Mouse (Mus musculus) CH12.LX (cell line): ENCODE data around the gene Mgll. TPM values are rescaled to one million over a fixed set of nuclear protein-coding genes. Genes with fewer than 3 reads are reported as not detected.
A peak's percentile ranks its signal among the peaks of the same experiment; 100 is the strongest.

ENCODE experiments used
- DNase-seq: peaks from one replicate; pipeline ENCODE4 v3.0.0-alpha.2; 2013; ENCODE audit errors: extremely low read depth
- H3K27ac ChIP-seq: 2 replicates; pipeline ENCODE4 v1.5.1; 2012; ENCODE audit warnings: low read depth, mild to moderate bottlenecking, control low read depth, moderate library complexity; ENCODE audit not compliant: insufficient read depth
- H3K27me3 ChIP-seq: replicated peaks from 2 replicates; pipeline ENCODE3; 2012; ENCODE audit warnings: inconsistent platforms
- H3K36me3 ChIP-seq, 2 experiments: replicated peaks in 1 of 2; 2 replicates each; pipeline versions ENCODE3 to v1.6.1; 2012; ENCODE audit warnings: inconsistent platforms in 1 of 2, low read length in 1 of 2, mild to moderate bottlenecking in 1 of 2, mixed read lengths in 1 of 2, moderate library complexity in 1 of 2; ENCODE audit not compliant: control insufficient read depth in 1 of 2, insufficient read depth in 1 of 2
- H3K4me1 ChIP-seq, 2 experiments: 2 replicates each; pipeline ENCODE4 v1.6.1; 2012; ENCODE audit warnings: inconsistent platforms in 1 of 2, moderate library complexity in 1 of 2; ENCODE audit not compliant: insufficient read depth in 2 of 2, control insufficient read depth in 1 of 2
- H3K4me2 ChIP-seq: 2 replicates; pipeline ENCODE4 v1.6.1; 2012; ENCODE audit warnings: low read depth, mild to moderate bottlenecking, control low read depth; ENCODE audit not compliant: poor library complexity, insufficient read depth, severe bottlenecking
- H3K4me3 ChIP-seq, 3 experiments: fragments of 150-350 bp in 1 of 3; sonication (generic) in 1 of 3; replicated peaks in 1 of 3; 2 replicates each; pipeline versions ENCODE3 to v1.5.1; 2011 to 2012; ENCODE audit warnings: low read depth in 2 of 3, low read length in 2 of 3, mild to moderate bottlenecking in 2 of 3, moderate library complexity in 2 of 3, control low read depth in 1 of 3, improper control_type of control experiment in 1 of 3, inconsistent platforms in 1 of 3, mixed read lengths in 1 of 3; ENCODE audit not compliant: poor library complexity in 1 of 3
- H3K79me2 ChIP-seq: replicated peaks from 2 replicates; pipeline ENCODE4 v1.6.1; 2012; ENCODE audit warnings: mild to moderate bottlenecking, moderate library complexity; ENCODE audit not compliant: control insufficient read depth, poor library complexity, insufficient read depth, severe bottlenecking; ENCODE audit errors: extremely low read depth
- H3K9ac ChIP-seq: 2 replicates; pipeline ENCODE4 v1.6.1; 2012; ENCODE audit warnings: low read depth, mild to moderate bottlenecking, control low read depth, moderate library complexity; ENCODE audit not compliant: insufficient read depth
- H3K9me3 ChIP-seq: replicated peaks from 2 replicates; pipeline ENCODE3; 2012; ENCODE audit warnings: low read length, inconsistent platforms, mixed read lengths
- BHLHE40 ChIP-seq: IDR thresholded peaks from 2 replicates; pipeline ENCODE4 v1.6.1; 2011; ENCODE audit warnings: mild to moderate bottlenecking, low read depth, low read length, improper control_type of control experiment
- CHD2 ChIP-seq: IDR thresholded peaks from 2 replicates; pipeline ENCODE4 v1.6.1; 2011; ENCODE audit warnings: low read length, improper control_type of control experiment
- CTCF ChIP-seq, 2 experiments: IDR thresholded peaks in 1 of 2; conservative IDR thresholded peaks in 1 of 2; 2 replicates each; pipeline ENCODE4 v1.5.1; 2011 to 2012; ENCODE audit warnings: low read depth in 2 of 2, low read length in 2 of 2, improper control_type of control experiment in 1 of 2, inconsistent platforms in 1 of 2, mild to moderate bottlenecking in 1 of 2, moderate library complexity in 1 of 2
- E2F4 ChIP-seq: IDR thresholded peaks from 2 replicates; pipeline ENCODE4 v1.6.1; 2011; ENCODE audit warnings: low read depth, low read length, improper control_type of control experiment; ENCODE audit not compliant: insufficient replicate concordance
- ELF1 ChIP-seq: IDR thresholded peaks from 2 replicates; pipeline ENCODE4 v1.6.1; 2014; ENCODE audit warnings: low read depth, mild to moderate bottlenecking, inconsistent platforms, low read length, improper control_type of control experiment
- GABPA ChIP-seq: IDR thresholded peaks from 2 replicates; pipeline ENCODE4 v1.6.1; 2012; ENCODE audit warnings: low read depth, low read length, improper control_type of control experiment, inconsistent platforms; ENCODE audit not compliant: insufficient replicate concordance
- HCFC1 ChIP-seq: IDR thresholded peaks from 2 replicates; pipeline ENCODE4 v1.6.1; 2012; ENCODE audit warnings: low read depth, mild to moderate bottlenecking, inconsistent platforms, low read length, improper control_type of control experiment
- IRF4 ChIP-seq: IDR thresholded peaks from 2 replicates; pipeline ENCODE4 v1.6.1; 2014; ENCODE audit warnings: low read depth, mild to moderate bottlenecking, inconsistent platforms, low read length, improper control_type of control experiment
- JUND ChIP-seq: conservative IDR thresholded peaks from 2 replicates; pipeline ENCODE4 v1.6.1; 2011; ENCODE audit warnings: low read depth, low read length, improper control_type of control experiment
- MAZ ChIP-seq: IDR thresholded peaks from 2 replicates; pipeline ENCODE4 v1.6.1; 2012; ENCODE audit warnings: low read depth, mild to moderate bottlenecking, inconsistent platforms, low read length, improper control_type of control experiment, moderate library complexity
- MEF2A ChIP-seq: IDR thresholded peaks from 2 replicates; pipeline ENCODE4 v1.6.1; 2014; ENCODE audit warnings: low read depth, mild to moderate bottlenecking, inconsistent platforms, low read length, improper control_type of control experiment, borderline replicate concordance
- MYC ChIP-seq: IDR thresholded peaks from 2 replicates; pipeline ENCODE4 v1.6.1; 2011; ENCODE audit warnings: low read depth, mild to moderate bottlenecking, improper control_type of control experiment, low read length
- NELFE ChIP-seq: IDR thresholded peaks from 2 replicates; pipeline ENCODE4 v1.6.1; 2011; ENCODE audit warnings: low read depth, low read length, improper control_type of control experiment
- RAD21 ChIP-seq: IDR thresholded peaks from 2 replicates; pipeline ENCODE4 v1.6.1; 2011; ENCODE audit warnings: low read depth, mild to moderate bottlenecking, low read length, improper control_type of control experiment, moderate library complexity
- SIN3A ChIP-seq: IDR thresholded peaks from 2 replicates; pipeline ENCODE4 v1.6.1; 2012; ENCODE audit warnings: low read length, improper control_type of control experiment, inconsistent platforms
- SMC3 ChIP-seq: IDR thresholded peaks from 2 replicates; pipeline ENCODE4 v1.6.1; 2011; ENCODE audit warnings: low read depth, low read length, improper control_type of control experiment
- TBP ChIP-seq: conservative IDR thresholded peaks from 2 replicates; pipeline ENCODE4 v1.6.1; 2011; ENCODE audit warnings: low read depth, low read length, improper control_type of control experiment
- TCF12 ChIP-seq: IDR thresholded peaks from 2 replicates; pipeline ENCODE4 v1.6.1; 2014; ENCODE audit warnings: low read depth, mild to moderate bottlenecking, inconsistent platforms, low read length, improper control_type of control experiment
- UBTF ChIP-seq: IDR thresholded peaks from 2 replicates; pipeline ENCODE4 v1.6.1; 2012; ENCODE audit warnings: low read depth, mild to moderate bottlenecking, inconsistent platforms, low read length, improper control_type of control experiment, moderate library complexity
- USF1 ChIP-seq: IDR thresholded peaks from 2 replicates; pipeline ENCODE4 v1.6.1; 2014; ENCODE audit warnings: low read depth, mild to moderate bottlenecking, inconsistent platforms, low read length, improper control_type of control experiment
- ZNF384 ChIP-seq: IDR thresholded peaks from 2 replicates; pipeline ENCODE4 v1.6.1; 2012; ENCODE audit warnings: low read depth, low read length, improper control_type of control experiment, inconsistent platforms
- dilution Hi-C: fragments of 300-500 bp; cut with MboI; formaldehyde crosslinking; loops from 2 replicates; pipeline ENCODE4 v1.14.3; 2020; ENCODE audit warnings: low sequenced_read_pairs; ENCODE audit not compliant: extremely low pct_unique_long_range_greater_than_20kb, extremely low pct_ligation_motif_present
- in situ Hi-C: fragments of 300-500 bp; cut with MboI; formaldehyde crosslinking; loops from 3 replicates; pipeline ENCODE4 v1.14.3; 2019; ENCODE audit warnings: low sequenced_read_pairs, low pct_ligation_motif_present, low pct_unique_long_range_greater_than_20kb, mixed read lengths
- polyA plus RNA-seq: library from polyadenylated mRNA; unstranded; fragments of >175 nt; gene quantifications from 2 replicates; pipeline ENCODE4 v1.2.1, GENCODE M21; 2012; ENCODE audit warnings: low read depth; ENCODE audit not compliant: insufficient read length
- total RNA-seq, 2 experiments: library from RNA; depleted of rRNA; stranded (reverse); fragments of 300-350 nt in 1 of 2; fragments of >200 nt in 1 of 2; gene quantifications; 2 replicates each; pipeline ENCODE4 v1.2.3; 2012 to 2014

The Mgll gene
- total and polyA plus RNA-seq, 3 experiments: 60.8 to 81.1 (median 76.5) TPM

DNA sequence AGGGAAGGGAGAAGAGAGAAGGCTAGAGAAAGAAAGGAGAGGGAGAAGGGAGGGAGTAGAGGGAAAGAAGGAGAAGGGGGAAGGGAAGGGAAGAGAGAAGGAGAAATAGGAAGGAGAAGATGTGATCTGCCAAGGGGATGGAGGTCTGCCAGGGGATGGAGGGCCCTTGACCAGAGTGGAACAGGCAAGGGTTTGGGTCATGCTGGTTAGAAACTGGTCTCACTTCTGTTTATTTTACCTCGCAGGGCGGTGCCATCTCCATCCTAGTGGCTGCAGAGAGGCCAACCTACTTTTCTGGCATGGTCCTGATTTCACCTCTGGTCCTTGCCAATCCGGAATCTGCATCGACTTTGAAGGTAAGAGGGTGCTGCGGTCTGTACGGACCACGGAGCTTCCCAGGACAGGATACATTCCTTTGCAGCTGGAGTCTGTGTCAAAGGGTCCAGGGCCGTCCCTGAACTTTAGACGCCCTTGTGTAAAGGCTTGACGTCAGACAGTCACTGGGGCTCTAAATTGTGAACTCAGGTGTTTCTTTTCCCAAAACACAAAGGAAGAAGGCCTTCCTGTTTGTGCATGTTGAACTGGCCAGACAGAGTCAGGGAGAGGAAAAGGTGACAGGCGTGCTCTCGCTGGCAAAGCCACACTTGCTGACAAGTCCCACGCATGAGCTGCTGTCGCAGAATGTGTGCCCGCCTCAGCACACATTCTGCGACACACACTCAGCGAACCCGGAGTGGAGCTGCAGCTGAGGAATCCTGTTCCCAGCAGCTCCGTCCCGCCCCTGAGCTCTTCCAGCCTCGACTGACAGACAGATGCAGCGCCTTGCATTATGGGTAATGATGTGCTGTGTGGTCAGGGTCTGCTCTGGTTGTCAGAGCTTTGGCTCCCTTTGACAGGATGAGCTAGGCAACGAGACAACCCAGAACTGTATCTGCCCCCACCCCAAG, 85.2 kb downstream of the Mgll start:
- Histone ChIP-seq H3K4me2 (no peak overlapping the region), H3K79me2 (peaks cover 7% of the 10 kb centered on the region), H3K27me3 (no peaks in the 10 kb centered on the region), H3K9me3 (no peaks in the 10 kb centered on the region), H3K27ac (peak overlapping the region; percentile 21; the same call in 1 of the 2 replicates), H3K9ac (no peak overlapping the region), H3K4me3 (no peak overlapping the region), H3K4me1 (peaks cover 38 to 78% of the 10 kb centered on the region in 2 experiments), H3K36me3 (peaks cover 61 to 90% of the 10 kb centered on the region in 2 experiments)
- in situ Hi-C loops (no loop called here), dilution Hi-C loops (no loop called here)
- no peak for DNase-seq
- no peak for TF ChIP-seq MYC
- no peak for TF ChIP-seq JUND
- TF ChIP-seq ZNF384: no peak
- TF ChIP-seq TCF12: no peak
- no peak for TF ChIP-seq GABPA
- no peak for TF ChIP-seq ELF1
- TF ChIP-seq CHD2: no peak
- no peak for TF ChIP-seq HCFC1

DNA sequence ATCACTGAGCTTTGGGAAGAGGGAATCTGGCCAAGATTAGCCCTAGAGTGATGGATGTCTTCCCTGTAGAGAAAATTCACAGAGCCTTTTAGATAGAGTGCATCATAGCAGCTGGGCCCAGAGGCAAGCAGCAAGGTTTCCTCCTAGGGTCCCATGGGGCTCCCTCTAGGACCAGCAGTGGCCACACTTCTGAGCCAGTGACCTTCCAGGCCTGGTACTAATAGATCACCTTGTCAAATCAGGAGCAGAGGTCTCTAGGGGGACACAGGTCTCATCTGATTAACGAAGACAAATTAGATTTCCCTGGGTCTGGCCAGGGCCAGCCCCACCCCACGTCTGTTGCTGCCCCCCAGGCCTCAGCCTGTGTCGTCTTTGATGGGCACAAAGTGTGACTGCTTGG, 86.1 kb downstream of the Mgll start:
- H3K9me3 ChIP-seq: no peaks in the 10 kb centered on the region
- H3K27ac ChIP-seq: peak overlapping the region; percentile 35; the same call in 1 of the 2 replicates
- DNase-seq: no peak
- TF ChIP-seq USF1 (no peak), CTCF (conservative IDR thresholded peaks at IDR 0.05 in 1 of 2, IDR thresholded peaks at IDR 0.05 in 1 of 2; ENCODE audit: low read depth in 2 of 2, low read length in 2 of 2) (no peak), NELFE (no peak), TBP (no peak), TCF12 (no peak), IRF4 (no peak), GABPA (no peak), HCFC1 (no peak), MYC (no peak), ELF1 (no peak), SMC3 (no peak), MEF2A (no peak), SIN3A (no peak), E2F4 (no peak), MAZ (no peak), BHLHE40 (no peak), RAD21 (no peak), UBTF (no peak)
- in situ Hi-C loops: no loop called here
- H3K36me3 ChIP-seq: peaks cover 67 to 93% of the 10 kb centered on the region in 2 experiments
- H3K4me3 ChIP-seq: no peak overlapping the region
- peaks cover 41 to 87% of the 10 kb centered on the region in 2 experiments for H3K4me1 ChIP-seq
- dilution Hi-C loops: no loop called here
- H3K79me2 ChIP-seq: peaks cover 7% of the 10 kb centered on the region
- no peak overlapping the region for H3K9ac ChIP-seq
- no peak overlapping the region for H3K4me2 ChIP-seq
- H3K27me3 ChIP-seq: no peaks in the 10 kb centered on the region
